Mouse (Mus musculus): ENCODE measurements around the gene Smim20.

GRCm38 (mm10) chr5:53266181-53266580, 702 bp upstream of the Smim20 start:
- TF ChIP-seq CTCF (IDR thresholded peaks at IDR 0.05; ENCODE audit: control insufficient read depth, insufficient read depth, low read length) (no peak), POLR2A (IDR thresholded peaks at IDR 0.05; ENCODE audit: borderline replicate concordance, control insufficient read depth, low read depth, low read length) (no peak)

All from bone marrow, adult 2 months (tissue).